Mouse (Mus musculus) hindbrain, embryonic 14.5 days (tissue): ENCODE results near the gene Gdf15. TPM values are rescaled to one million over a fixed set of nuclear protein-coding genes. Genes with fewer than 3 reads are reported as not detected.

Source experiments
- ATAC-seq: fragments of 200-750 bp; cut with Nextera tagmentation; 2 replicates; pipeline ENCODE4 v1.8.0; 2017; ENCODE audit warnings: moderate number of reproducible peaks, mild to moderate bottlenecking, moderate TSS enrichment, moderate library complexity; ENCODE audit not compliant: low FRiP score
- DNase-seq: peaks from one replicate; pipeline ENCODE4 v3.0.0-alpha.2; 2015; ENCODE audit warnings: low spot score
- H3K27ac ChIP-seq: fragments of 300-500 bp; sonication (generic); 2 replicates; pipeline ENCODE4 v1.5.1; 2014; ENCODE audit warnings: mild to moderate bottlenecking, moderate library complexity
- H3K27me3 ChIP-seq: fragments of 300-500 bp; sonication (generic); 2 replicates; pipeline ENCODE4 v1.6.1; 2014; ENCODE audit warnings: mild to moderate bottlenecking, low read length, mixed read lengths; ENCODE audit not compliant: control insufficient read depth, insufficient read depth
- H3K36me3 ChIP-seq: fragments of 300-500 bp; sonication (generic); replicated peaks from 2 replicates; pipeline ENCODE4 v1.6.1; 2014; ENCODE audit not compliant: control insufficient read depth, insufficient read depth
- H3K4me1 ChIP-seq: fragments of 300-500 bp; sonication (generic); replicated peaks from 2 replicates; pipeline ENCODE4 v1.6.1; 2014; ENCODE audit warnings: antibody characterized with exemption, low read length, mixed read lengths; ENCODE audit not compliant: control insufficient read depth, insufficient read depth
- H3K4me2 ChIP-seq: fragments of 300-500 bp; sonication (generic); replicated peaks from 2 replicates; pipeline ENCODE4 v1.6.1; 2014; ENCODE audit warnings: mild to moderate bottlenecking, moderate library complexity
- H3K4me3 ChIP-seq: fragments of 300-500 bp; sonication (generic); replicated peaks from 2 replicates; pipeline ENCODE4 v1.5.1; 2014; ENCODE audit warnings: mild to moderate bottlenecking, low read length
- H3K9ac ChIP-seq: fragments of 300-500 bp; sonication (generic); 2 replicates; pipeline ENCODE4 v1.6.1; 2014
- H3K9me3 ChIP-seq: fragments of 300-500 bp; sonication (generic); 2 replicates; pipeline ENCODE4 v1.6.1; 2016; ENCODE audit warnings: low read length; ENCODE audit not compliant: control insufficient read depth
- WGBS: fragments of 180-500 bp; shearing (Covaris S2); extraction: QIAGEN DNeasy Blood & Tissue Kit; methylation state at CpG from one replicate; pipeline ENCODE4 v1.1.7; 2014; 5-methylcytosine and 5-hydroxymethylcytosine counted together
- polyA plus RNA-seq: library from polyadenylated mRNA; unstranded; fragments of >200 nt; fragmentation: Nextera tagmentation; extraction: Ambion mirVana; gene quantifications from 2 replicates; pipeline ENCODE4 v1.2.1, GENCODE M21; 2014

Gene Gdf15
- polyA plus RNA-seq, 1 experiment from 2014 or later: 0.28 TPM

GRCm38 (mm10) chr8:70605871-70606779 lies 26.1 kb downstream of the Gdf15 start:
- Histone ChIP-seq H3K9me3 (no peaks in the 10 kb centered on the region), H3K4me2 (peak overlapping the region; percentile 92; the same call in 1 of the 2 replicates), H3K9ac (no peak overlapping the region), H3K27ac (no peak overlapping the region), H3K36me3 (peaks cover 5% of the 10 kb centered on the region; the same call in 1 of the 2 replicates), H3K4me1 (peaks cover 45% of the 10 kb centered on the region), H3K4me3 (no peak overlapping the region), H3K27me3 (no peaks in the 10 kb centered on the region)
- ATAC-seq: no peak
- no peak for DNase-seq
- 90% methylated on average over 9 of the region's 9 CpGs for WGBS

DNA sequence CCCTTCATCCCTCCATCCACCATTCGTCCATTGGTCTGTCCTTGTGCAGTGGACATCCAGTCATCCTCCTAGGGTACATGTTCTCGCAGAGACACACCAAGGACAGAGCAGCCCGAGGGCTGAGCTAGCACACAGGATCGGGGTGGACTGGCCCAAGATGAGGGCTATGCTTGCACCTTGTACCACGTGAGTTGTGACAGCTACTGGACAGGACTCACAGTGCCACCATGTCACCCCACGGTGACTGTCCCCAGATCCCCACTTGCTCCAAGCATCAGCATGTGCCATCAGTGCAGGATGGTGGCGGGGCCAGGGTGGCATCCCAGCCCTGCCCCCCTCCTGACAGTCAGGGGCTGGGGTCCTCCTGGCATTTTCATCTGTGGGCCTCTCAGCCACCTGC lies 27.7 kb downstream of the Gdf15 start:
- Histone ChIP-seq H3K27ac (no peak overlapping the region), H3K4me1 (peaks cover 46% of the 10 kb centered on the region), H3K27me3 (no peaks in the 10 kb centered on the region), H3K4me3 (no peak overlapping the region), H3K9ac (no peak overlapping the region), H3K9me3 (no peaks in the 10 kb centered on the region), H3K36me3 (peaks cover 5% of the 10 kb centered on the region; the same call in 1 of the 2 replicates), H3K4me2 (no peak overlapping the region)
- DNase-seq (no peak), ATAC-seq (no peak)
- WGBS: 83% methylated on average over 7 of the region's 7 CpGs

GRCm38 (mm10) chr8:70602139-70602811 lies 30.0 kb downstream of the Gdf15 start:
- no peak overlapping the region for H3K9ac ChIP-seq
- no peaks in the 10 kb centered on the region for H3K27me3 ChIP-seq
- peaks cover 52% of the 10 kb centered on the region for H3K4me1 ChIP-seq
- no peak overlapping the region for H3K4me3 ChIP-seq
- H3K9me3 ChIP-seq: no peaks in the 10 kb centered on the region
- no peak overlapping the region for H3K4me2 ChIP-seq
- peak overlapping the region; percentile 87; the same call in 1 of the 2 replicates for H3K27ac ChIP-seq
- 92% methylated on average over 13 of the region's 13 CpGs for WGBS
- no peak for DNase-seq
- no peak for ATAC-seq
- H3K36me3 ChIP-seq: peaks cover 8% of the 10 kb centered on the region; the same call in 1 of the 2 replicates

- Histone ChIP-seq H3K27me3 (no peaks in the 10 kb centered on the region; the same call in 1 of the 2 replicates), H3K4me3 (peak overlapping the region; percentile 12; the same call in 1 of the 2 replicates), H3K9ac (peak overlapping the region; percentile 33), H3K36me3 (peaks cover 18% of the 10 kb centered on the region; the same call in 1 of the 2 replicates), H3K27ac (peak overlapping the region; percentile 87), H3K9me3 (no peaks in the 10 kb centered on the region), H3K4me1 (peaks cover 49% of the 10 kb centered on the region), H3K4me2 (peak overlapping the region; percentile 53)
- peak; percentile 68 for ATAC-seq
- 1% methylated on average over 26 of the region's 26 CpGs for WGBS
- peak; percentile 84 for DNase-seq
These were observed 31.0 kb downstream of the Gdf15 start for GRCm38 (mm10) chr8:70601271-70601649.

DNA sequence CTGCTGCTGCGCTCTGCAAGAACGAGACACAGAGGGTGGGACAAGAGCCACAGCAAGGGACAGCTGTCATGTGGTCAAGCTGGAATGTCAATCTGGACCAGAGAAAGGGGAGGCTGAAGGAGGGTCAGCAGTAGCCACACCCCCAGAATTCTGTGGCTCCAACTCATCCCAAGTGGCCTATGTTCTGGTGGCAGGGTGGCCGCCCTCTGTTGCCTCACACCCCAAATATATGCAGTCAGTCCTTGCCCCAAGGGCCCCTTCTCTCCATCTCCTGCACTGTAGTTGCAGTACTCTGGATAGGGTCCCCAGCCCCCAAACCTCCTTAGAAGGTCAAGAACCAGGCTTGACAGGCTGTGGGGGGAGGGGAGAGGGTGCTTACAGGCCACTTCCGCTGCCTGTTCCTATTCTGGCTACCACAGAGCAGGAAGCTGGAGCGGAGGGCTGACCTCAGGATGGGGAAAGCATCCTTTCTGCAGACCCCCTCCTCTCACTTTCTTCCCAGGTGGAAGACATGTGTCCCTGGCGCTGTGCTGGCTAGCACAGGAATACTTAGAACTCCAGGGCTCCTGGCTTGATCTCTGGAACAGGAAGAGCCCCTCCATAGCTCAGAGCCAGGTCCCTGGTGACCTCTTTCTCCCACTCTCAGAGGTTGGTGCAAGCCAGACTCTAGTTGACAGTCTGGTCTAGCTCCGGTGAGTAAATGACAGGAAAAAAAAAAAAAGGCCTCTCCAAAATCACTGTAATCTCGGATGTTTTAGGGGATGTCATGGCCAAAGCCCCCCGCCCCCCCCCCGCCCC lies 31.6 kb downstream of the Gdf15 start:
- Histone ChIP-seq H3K4me3 (peak overlapping the region; percentile 12; the same call in 1 of the 2 replicates), H3K27ac (peak overlapping the region; percentile 87), H3K4me1 (peaks cover 53% of the 10 kb centered on the region), H3K9ac (peak overlapping the region; percentile 33), H3K36me3 (peaks cover 24% of the 10 kb centered on the region), H3K4me2 (peak overlapping the region; percentile 53), H3K9me3 (no peaks in the 10 kb centered on the region), H3K27me3 (no peaks in the 10 kb centered on the region; the same call in 1 of the 2 replicates)
- 12% methylated on average over 10 of the region's 10 CpGs for WGBS
- DNase-seq: no peak
- 0 out of 2 replicates have a peak, but pooled peaks have one; percentile 10 for ATAC-seq

DNA sequence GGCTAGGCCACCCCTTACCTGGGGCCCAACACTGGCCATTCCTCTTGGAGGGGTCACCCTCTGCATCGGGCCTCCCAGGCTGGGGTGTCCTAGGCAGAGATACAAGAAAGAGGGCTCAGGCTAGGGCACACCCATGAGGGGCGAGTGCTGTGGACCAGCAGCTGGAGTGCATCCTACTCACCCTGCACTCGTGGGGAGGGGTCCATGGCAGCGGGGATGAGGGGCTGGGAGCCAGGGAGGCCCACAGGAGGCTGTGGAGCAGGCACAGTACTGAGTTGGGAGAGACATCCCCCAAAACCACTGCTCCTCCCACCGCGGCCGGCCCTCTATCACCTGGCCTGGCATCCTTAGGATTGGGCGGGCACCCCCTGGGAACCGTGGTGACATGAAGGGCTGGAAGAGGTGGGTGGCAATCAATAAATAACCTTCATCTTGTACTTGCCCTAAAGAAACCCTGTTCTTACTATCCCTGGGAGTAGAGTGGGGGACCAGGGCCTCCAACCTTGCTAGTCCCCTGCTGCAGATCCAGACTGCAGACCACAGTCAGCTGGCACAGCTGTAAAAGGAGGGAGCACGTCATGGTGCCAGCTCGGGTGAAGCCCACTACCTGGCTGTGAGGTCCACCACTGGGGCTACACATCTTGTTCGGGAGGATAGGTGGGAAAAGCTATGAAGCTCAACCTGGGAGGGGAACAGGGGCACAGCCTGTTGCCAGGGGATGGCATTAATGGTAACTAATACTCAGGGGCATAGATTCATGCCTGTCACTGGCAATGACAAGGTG lies 32.6 kb downstream of the Gdf15 start:
- Histone ChIP-seq H3K9ac (no peak overlapping the region), H3K27ac (no peak overlapping the region), H3K4me2 (no peak overlapping the region), H3K4me1 (peaks cover 63% of the 10 kb centered on the region), H3K36me3 (peaks cover 25% of the 10 kb centered on the region), H3K4me3 (no peak overlapping the region), H3K9me3 (no peaks in the 10 kb centered on the region), H3K27me3 (no peaks in the 10 kb centered on the region; the same call in 1 of the 2 replicates)
- 87% methylated on average over 12 of the region's 12 CpGs for WGBS
- ATAC-seq: no peak
- no peak for DNase-seq

GRCm38 (mm10) chr8:70598722-70599121 lies 33.5 kb downstream of the Gdf15 start:
- peak overlapping the region; percentile 71 for H3K4me2 ChIP-seq
- ATAC-seq: no peak
- peak overlapping the region; percentile 38 for H3K4me3 ChIP-seq
- DNase-seq: no peak
- H3K9ac ChIP-seq: peak overlapping the region; percentile 61
- peaks cover 25% of the 10 kb centered on the region for H3K36me3 ChIP-seq
- WGBS: 15% methylated on average over 10 of the region's 10 CpGs
- H3K27ac ChIP-seq: no peak overlapping the region
- H3K4me1 ChIP-seq: peaks cover 65% of the 10 kb centered on the region
- H3K27me3 ChIP-seq: no peaks in the 10 kb centered on the region; the same call in 1 of the 2 replicates
- H3K9me3 ChIP-seq: no peaks in the 10 kb centered on the region

- Histone ChIP-seq H3K4me3 (peak overlapping the region; percentile 38), H3K4me1 (peaks cover 65% of the 10 kb centered on the region), H3K36me3 (peaks cover 25% of the 10 kb centered on the region), H3K9me3 (no peaks in the 10 kb centered on the region), H3K27ac (0 out of 2 replicates have a peak overlapping the region, but pooled peaks have one; percentile 9), H3K4me2 (peak overlapping the region; percentile 71), H3K9ac (peak overlapping the region; percentile 61), H3K27me3 (no peaks in the 10 kb centered on the region; the same call in 1 of the 2 replicates)
- 1% methylated on average over 29 of the region's 29 CpGs for WGBS
- ATAC-seq (peak; percentile 18), DNase-seq (peak; percentile 74)
These were observed 34.0 kb downstream of the Gdf15 start for GRCm38 (mm10) chr8:70598283-70598682.
